Mouse (Mus musculus): Measurements from ENCODE around the gene Irf2. TPM values are rescaled to one million over a fixed set of nuclear protein-coding genes. Genes with fewer than 3 reads are reported as not detected.

The Irf2 gene
- polyA plus RNA-seq, 1 experiment: 10.1 TPM

DNA sequence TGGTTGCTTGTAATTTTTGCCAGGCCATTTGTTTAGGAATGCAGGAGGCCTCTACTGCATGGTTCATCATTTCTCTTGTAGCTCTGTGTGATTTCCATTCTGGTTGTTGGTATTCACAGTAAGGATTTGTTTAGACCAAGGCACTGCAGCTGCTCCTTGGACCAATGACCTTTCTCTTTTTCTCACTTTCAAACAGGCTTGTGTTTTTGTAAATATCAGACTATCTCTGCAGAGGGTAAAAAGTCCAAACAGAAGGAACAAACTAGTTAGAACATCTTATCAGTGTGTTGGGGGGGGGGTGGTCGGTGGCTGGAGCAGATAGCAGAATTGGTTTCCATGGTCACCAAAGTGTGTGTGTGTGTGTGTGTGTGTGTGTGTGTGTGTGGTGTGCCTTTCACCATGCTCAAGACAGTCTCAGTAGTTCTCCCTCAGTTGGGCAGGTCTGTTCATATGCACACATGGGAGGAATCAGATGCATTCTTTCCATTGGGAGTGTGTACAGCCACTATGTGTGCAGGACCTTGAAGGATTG, 61.7 kb downstream of the Irf2 start:
- Histone ChIP-seq H3K36me3 (ENCODE audit: control insufficient read depth, insufficient read depth, low read length) (no peaks in the 10 kb centered on the region), H3K4me1 (ENCODE audit: control insufficient read depth, insufficient read depth, low read length) (no peaks in the 10 kb centered on the region), H3K4me3 (ENCODE audit: control insufficient read depth, low read depth, low read length) (no peak overlapping the region), H3K27ac (ENCODE audit: control insufficient read depth, insufficient read depth, low read depth, low read length) (no peak overlapping the region), H3K27me3 (ENCODE audit: control insufficient read depth, insufficient read depth, low read length) (no peaks in the 10 kb centered on the region)
- TF ChIP-seq POLR2A (IDR thresholded peaks at IDR 0.05; ENCODE audit: control insufficient read depth, low read depth, low read length): no peak
- TF ChIP-seq CTCF (IDR thresholded peaks at IDR 0.05; ENCODE audit: control insufficient read depth, insufficient read depth, insufficient replicate concordance, low read depth, low read length): no peak

DNA sequence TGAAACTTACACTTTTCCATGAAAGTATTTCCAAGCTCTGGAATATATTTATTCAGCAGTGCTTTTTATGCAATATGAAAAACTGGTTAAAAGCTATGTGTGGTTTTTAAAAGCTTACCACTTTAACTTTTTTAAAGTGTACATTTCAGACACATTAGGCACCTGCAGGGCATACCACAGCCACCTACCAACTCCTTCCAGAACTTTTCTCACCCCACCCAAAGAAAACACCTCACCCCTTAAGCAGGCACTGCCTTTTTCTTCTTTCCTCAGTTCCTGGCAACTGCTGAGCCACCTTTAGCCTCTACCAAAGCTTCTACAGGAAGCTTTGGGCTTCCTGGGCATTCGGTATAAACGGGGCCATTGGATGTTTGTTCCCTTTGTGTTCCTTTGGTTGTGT, 62.5 kb downstream of the Irf2 start:
- H3K27me3 ChIP-seq (ENCODE audit: control insufficient read depth, insufficient read depth, low read length): no peaks in the 10 kb centered on the region
- no peaks in the 10 kb centered on the region for H3K36me3 ChIP-seq (ENCODE audit: control insufficient read depth, insufficient read depth, low read length)
- no peak overlapping the region for H3K27ac ChIP-seq (ENCODE audit: control insufficient read depth, insufficient read depth, low read depth, low read length)
- TF ChIP-seq POLR2A (IDR thresholded peaks at IDR 0.05; ENCODE audit: control insufficient read depth, low read depth, low read length) (no peak), CTCF (IDR thresholded peaks at IDR 0.05; ENCODE audit: control insufficient read depth, insufficient read depth, insufficient replicate concordance, low read depth, low read length) (no peak)
- H3K4me3 ChIP-seq (ENCODE audit: control insufficient read depth, low read depth, low read length): no peak overlapping the region
- no peaks in the 10 kb centered on the region for H3K4me1 ChIP-seq (ENCODE audit: control insufficient read depth, insufficient read depth, low read length)

DNA sequence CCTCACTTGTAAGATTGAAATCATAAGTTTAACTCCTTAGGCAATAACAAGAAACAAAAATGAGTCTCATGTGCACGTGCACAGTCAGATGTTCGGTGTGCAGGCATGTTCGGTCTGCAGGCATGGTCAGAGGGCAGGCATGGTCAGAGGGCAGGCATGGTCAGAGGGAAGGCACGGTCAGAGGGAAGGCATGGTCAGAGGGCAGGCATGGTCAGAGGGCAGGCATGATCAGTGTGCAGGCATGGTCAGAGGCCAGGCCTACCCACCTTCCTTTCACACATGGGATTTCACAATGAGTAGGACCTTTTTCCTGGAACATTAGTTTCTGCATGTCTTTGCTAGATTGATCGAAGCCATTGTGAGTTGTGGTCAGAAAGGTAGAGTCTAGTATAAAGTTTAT, 65.2 kb downstream of the Irf2 start:
- no peak overlapping the region for H3K4me3 ChIP-seq (ENCODE audit: control insufficient read depth, low read depth, low read length)
- H3K36me3 ChIP-seq (ENCODE audit: control insufficient read depth, insufficient read depth, low read length): no peaks in the 10 kb centered on the region
- H3K4me1 ChIP-seq (ENCODE audit: control insufficient read depth, insufficient read depth, low read length): no peaks in the 10 kb centered on the region
- H3K27me3 ChIP-seq (ENCODE audit: control insufficient read depth, insufficient read depth, low read length): no peaks in the 10 kb centered on the region
- no peak overlapping the region for H3K27ac ChIP-seq (ENCODE audit: control insufficient read depth, insufficient read depth, low read depth, low read length)
- TF ChIP-seq CTCF (IDR thresholded peaks at IDR 0.05; ENCODE audit: control insufficient read depth, insufficient read depth, insufficient replicate concordance, low read depth, low read length) (no peak), POLR2A (IDR thresholded peaks at IDR 0.05; ENCODE audit: control insufficient read depth, low read depth, low read length) (no peak)

DNA sequence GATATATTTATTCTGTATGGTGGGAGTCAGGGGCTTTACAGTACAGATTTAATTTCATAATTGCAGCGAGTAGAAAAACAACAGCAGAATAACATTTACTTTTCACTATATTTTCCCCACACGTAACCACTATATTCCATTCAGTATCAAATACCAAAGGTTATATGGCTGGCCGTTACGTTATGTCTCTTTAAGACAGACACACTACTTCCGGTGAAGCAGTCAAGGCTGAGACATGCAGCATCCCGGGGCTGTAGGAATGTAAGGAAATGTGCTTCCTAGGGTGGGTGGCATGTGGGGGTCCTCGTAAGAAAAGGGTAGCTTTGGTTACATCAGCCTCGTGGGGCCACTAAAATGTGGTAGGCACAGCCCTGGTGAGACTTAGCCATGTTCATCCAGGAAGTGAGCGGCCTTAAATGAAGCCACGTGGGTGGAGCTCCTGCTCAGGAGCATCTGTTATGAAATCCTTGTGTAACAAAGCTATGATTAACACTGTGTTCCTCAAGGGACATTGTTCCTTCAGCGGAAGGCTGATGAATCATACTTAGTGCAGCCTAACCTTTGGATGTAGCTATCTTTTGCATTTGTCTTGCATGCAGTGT, 71.6 kb downstream of the Irf2 start:
- TF ChIP-seq POLR2A (IDR thresholded peaks at IDR 0.05; ENCODE audit: control insufficient read depth, low read depth, low read length) (no peak), CTCF (IDR thresholded peaks at IDR 0.05; ENCODE audit: control insufficient read depth, insufficient read depth, insufficient replicate concordance, low read depth, low read length) (no peak)
- H3K27me3 ChIP-seq (ENCODE audit: control insufficient read depth, insufficient read depth, low read length): no peaks in the 10 kb centered on the region
- no peaks in the 10 kb centered on the region for H3K36me3 ChIP-seq (ENCODE audit: control insufficient read depth, insufficient read depth, low read length)
- H3K4me1 ChIP-seq (ENCODE audit: control insufficient read depth, insufficient read depth, low read length): no peaks in the 10 kb centered on the region
- no peak overlapping the region for H3K4me3 ChIP-seq (ENCODE audit: control insufficient read depth, low read depth, low read length)
- no peak overlapping the region for H3K27ac ChIP-seq (ENCODE audit: control insufficient read depth, insufficient read depth, low read depth, low read length)

DNA sequence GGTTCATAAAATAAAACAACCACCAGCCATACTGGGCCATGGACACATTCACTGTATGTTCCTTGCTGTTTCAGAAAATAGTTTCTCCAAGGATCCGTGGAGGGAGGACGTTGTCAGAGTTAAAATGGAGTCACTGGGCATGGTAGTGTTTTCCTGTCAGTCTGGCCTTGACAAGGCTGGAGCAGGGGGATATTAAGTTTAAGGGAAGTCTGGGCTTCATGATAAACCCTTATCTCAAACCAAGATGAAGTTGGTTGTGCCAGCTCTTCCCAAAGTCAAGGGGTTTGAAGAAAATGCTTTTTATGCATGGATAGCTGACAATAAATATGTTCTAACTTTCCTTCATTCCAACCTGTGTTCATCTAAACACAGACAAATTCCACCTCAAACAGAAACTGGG, 72.4 kb downstream of the Irf2 start:
- no peaks in the 10 kb centered on the region for H3K36me3 ChIP-seq (ENCODE audit: control insufficient read depth, insufficient read depth, low read length)
- H3K27me3 ChIP-seq (ENCODE audit: control insufficient read depth, insufficient read depth, low read length): no peaks in the 10 kb centered on the region
- H3K4me1 ChIP-seq (ENCODE audit: control insufficient read depth, insufficient read depth, low read length): peaks cover 2% of the 10 kb centered on the region; the same call in 1 of the 2 replicates
- no peak overlapping the region for H3K4me3 ChIP-seq (ENCODE audit: control insufficient read depth, low read depth, low read length)
- no peak overlapping the region for H3K27ac ChIP-seq (ENCODE audit: control insufficient read depth, insufficient read depth, low read depth, low read length)
- no peak for TF ChIP-seq POLR2A (IDR thresholded peaks at IDR 0.05; ENCODE audit: control insufficient read depth, low read depth, low read length)
- no peak for TF ChIP-seq CTCF (IDR thresholded peaks at IDR 0.05; ENCODE audit: control insufficient read depth, insufficient read depth, insufficient replicate concordance, low read depth, low read length)

DNA sequence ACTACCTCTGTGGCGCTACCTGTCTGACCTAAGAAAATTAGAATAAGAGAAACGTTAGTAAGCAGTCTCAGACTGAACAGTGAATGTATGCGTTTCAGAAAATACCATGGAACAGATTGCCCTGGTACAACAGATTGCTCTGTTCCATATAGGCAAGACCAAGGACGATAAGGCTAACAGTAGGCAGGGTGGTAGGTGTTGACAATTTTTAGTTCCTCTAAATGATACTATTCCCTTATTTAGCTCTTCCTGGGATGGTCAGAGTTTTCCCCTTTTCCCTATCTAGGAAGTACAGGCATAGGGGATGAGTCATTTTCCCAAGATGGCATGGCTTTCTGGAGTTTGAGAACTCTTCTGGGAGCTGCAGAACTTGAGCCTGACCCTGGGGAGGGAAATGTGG, 73.4 kb downstream of the Irf2 start:
- Histone ChIP-seq H3K36me3 (ENCODE audit: control insufficient read depth, insufficient read depth, low read length) (no peaks in the 10 kb centered on the region), H3K27me3 (ENCODE audit: control insufficient read depth, insufficient read depth, low read length) (no peaks in the 10 kb centered on the region), H3K4me1 (ENCODE audit: control insufficient read depth, insufficient read depth, low read length) (peaks cover 5% of the 10 kb centered on the region; the same call in 1 of the 2 replicates), H3K27ac (ENCODE audit: control insufficient read depth, insufficient read depth, low read depth, low read length) (no peak overlapping the region), H3K4me3 (ENCODE audit: control insufficient read depth, low read depth, low read length) (no peak overlapping the region)
- no peak for TF ChIP-seq CTCF (IDR thresholded peaks at IDR 0.05; ENCODE audit: control insufficient read depth, insufficient read depth, insufficient replicate concordance, low read depth, low read length)
- TF ChIP-seq POLR2A (IDR thresholded peaks at IDR 0.05; ENCODE audit: control insufficient read depth, low read depth, low read length): no peak

DNA sequence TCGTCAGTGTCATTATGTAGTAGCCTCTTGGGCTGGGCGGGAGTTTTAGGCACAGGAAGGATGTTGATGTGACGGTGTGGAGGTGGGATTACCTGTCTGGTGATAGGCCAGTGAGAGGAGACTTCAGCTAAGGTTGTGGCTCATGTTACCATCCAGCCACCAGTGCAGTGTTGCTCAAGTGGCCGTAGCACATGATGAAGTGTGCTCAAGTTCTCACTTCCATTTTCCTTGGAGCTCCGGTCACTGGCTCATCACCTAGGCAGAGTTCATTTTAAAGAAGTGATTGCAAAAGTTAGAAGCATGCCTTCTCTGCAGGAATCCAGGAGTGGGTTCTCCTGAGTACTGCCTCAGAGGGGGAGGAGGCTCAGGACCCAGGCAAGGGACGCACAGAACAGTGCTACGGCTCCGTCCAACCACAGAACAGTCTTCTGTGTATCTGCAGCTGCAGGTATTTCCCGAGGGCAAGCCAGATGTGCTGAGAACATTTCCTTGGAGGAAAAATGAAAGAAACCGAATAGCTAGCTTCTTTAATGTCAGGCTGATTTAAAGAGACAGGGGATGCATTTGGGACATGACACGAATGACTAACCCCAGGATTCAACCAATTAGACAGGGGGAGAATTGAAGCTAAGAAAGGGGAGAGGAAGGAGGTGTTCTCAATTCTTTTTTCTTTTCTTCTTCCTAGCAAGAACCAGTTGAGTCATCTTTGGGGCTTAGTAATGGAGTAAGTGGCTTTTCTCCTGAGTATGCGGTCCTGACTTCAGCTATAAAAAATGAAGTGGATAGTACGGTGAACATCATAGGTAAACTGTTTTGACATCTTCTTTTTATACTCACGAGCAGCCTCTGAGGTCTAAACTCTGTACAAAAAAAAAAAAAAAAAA, 78.8 kb downstream of the Irf2 start:
- Histone ChIP-seq H3K4me1 (ENCODE audit: control insufficient read depth, insufficient read depth, low read length) (peaks cover 5% of the 10 kb centered on the region; the same call in 1 of the 2 replicates), H3K36me3 (ENCODE audit: control insufficient read depth, insufficient read depth, low read length) (no peaks in the 10 kb centered on the region), H3K27me3 (ENCODE audit: control insufficient read depth, insufficient read depth, low read length) (no peaks in the 10 kb centered on the region), H3K27ac (ENCODE audit: control insufficient read depth, insufficient read depth, low read depth, low read length) (no peak overlapping the region), H3K4me3 (ENCODE audit: control insufficient read depth, low read depth, low read length) (no peak overlapping the region)
- TF ChIP-seq CTCF (IDR thresholded peaks at IDR 0.05; ENCODE audit: control insufficient read depth, insufficient read depth, insufficient replicate concordance, low read depth, low read length) (no peak), POLR2A (IDR thresholded peaks at IDR 0.05; ENCODE audit: control insufficient read depth, low read depth, low read length) (no peak)
